Mouse (Mus musculus) urinary bladder, postnatal 25 days (tissue): ENCODE results near the gene Klf4.
A peak's percentile ranks its signal among the peaks of the same experiment; 100 is the strongest.

ENCODE experiments used
- DNase-seq: peaks from one replicate; pipeline ENCODE4 v3.0.0; 2022; ENCODE audit warnings: low spot score

The Klf4 gene

GRCm38 (mm10) chr4:55532407-55533195, at the start of gene Klf4:
Gene Klf4 (minus strand): TSS chr4:55532466.
- peak; percentile 94 for DNase-seq

DNA sequence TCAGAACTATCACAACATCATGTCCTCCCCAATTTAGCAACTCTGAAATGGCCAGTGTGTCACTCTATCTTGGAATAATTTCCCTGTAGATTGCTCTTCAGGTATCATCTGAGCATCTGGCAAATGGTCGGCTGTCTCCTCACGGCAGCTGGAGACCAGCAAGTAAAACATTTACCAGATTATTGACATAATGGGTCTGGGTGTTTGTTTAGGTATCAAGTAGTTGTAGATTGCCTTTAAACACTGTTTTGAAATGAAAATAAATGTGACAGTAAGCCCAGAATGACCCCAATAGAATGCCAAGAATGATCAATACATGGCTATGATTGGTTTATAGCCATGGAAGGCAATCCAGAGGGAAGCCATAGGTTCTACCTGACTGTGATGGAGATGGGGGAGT, 39.2 kb upstream of the Klf4 start:
- DNase-seq, result no peak

DNA sequence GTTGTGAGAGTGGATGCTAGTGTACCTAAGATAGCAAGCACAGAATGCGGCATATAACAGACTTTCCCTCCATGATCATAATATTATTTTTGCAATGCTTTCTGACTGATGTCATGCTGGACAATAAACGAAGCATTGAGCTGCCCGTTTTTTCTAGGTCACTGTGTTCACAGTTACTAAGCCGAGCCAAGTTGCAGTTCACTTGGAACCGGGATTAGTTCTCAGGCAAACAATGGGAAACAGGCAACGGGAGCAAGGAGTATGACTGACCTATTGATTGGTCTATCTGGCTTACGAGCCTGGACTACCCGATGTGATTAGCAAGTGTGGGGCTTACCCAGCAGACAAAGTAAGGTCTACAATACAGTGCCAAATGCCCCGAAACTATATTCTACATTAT, 35.7 kb upstream of the Klf4 start:
- DNase-seq, result no peak

DNA sequence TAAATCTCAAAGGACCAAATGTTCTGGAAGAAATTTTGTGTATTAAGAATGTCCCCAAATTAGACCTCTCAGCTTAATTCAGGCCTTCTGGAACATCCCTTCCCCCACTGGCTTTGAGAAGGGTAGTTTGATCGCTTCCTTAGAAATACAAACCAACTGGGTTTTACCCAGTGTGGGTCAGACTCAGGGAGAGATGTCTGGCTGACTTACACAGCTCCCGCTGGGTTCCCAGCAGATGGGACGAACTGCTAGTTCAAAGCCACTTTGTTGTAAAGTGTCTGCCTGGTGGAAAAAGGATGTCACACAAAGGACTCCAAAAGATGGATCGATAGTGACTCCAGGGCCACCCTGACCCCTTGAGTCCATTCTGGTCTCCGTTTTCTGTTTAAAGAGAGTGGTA, 35.3 kb upstream of the Klf4 start:
- no peak for DNase-seq

GRCm38 (mm10) chr4:55564317-55564716, 32.1 kb upstream of the Klf4 start:
- DNase-seq, result no peak

DNA sequence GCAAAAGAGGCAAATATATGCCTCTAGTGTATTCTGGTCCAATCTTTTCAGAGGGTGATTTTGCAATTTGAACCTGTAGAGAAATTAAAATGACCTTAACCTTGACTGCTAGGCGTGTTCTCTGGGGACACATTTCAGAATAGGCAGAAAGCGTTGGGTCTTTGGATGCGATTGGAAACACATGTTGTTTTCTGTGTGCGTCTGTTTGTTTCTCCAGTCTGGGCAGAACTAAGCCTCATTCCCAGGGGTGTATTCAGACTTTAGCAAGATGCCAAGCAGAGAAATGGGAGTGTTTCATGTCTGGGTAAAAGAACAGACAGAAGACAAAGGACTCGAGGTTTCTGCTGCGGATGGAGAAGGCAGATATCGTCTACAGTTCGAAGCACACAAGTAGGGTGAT, 30.8 kb upstream of the Klf4 start:
- DNase-seq, result no peak

GRCm38 (mm10) chr4:55562062-55562461, 29.8 kb upstream of the Klf4 start:
- DNase-seq, result no peak

- no peak for DNase-seq
Measured at GRCm38 (mm10) chr4:55546869-55547268, 14.6 kb upstream of the Klf4 start.

DNA sequence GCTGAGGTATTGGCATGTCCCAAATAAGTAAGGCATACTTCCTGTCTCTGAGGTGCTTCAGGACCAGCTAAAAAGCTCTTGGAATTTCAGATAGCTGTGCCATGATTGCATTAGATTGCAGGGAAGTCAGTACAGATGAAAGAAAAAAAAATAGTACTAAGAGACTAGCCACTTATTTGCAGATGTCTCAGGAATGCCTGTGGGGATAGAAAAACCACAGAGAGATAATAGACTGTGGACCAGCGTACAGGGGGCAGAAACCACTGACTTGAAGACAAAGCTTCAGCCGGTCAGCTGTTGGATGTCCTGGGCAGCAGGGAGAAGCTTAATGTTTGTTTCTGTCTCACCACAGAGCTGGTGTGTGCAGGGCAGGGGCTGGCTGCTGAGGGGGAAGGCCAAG, 10.5 kb upstream of the Klf4 start:
- no peak for DNase-seq

DNA sequence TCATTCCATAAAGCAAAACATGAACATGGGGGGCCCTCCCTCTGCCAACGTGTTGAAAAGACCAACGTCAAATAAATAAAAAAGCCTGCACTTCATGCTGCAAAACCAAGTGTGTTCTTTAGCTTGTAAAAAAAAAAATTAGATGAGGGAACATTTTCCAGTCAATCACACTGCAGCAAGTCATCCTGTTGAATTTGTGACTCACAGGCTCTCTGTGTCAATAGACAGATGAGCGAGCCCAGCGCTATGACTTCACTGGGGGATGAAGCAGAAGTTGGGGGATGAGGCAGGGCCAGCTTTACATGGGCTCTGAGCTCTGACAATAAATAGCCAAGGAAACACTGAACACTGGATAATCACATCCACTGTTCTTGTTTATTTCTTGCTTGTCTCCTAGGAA, 9.4 kb upstream of the Klf4 start:
- no peak for DNase-seq

GRCm38 (mm10) chr4:55541221-55541620, 9.0 kb upstream of the Klf4 start:
- DNase-seq, result no peak

- DNase-seq, result no peak
Measured at GRCm38 (mm10) chr4:55535012-55535411, 2.7 kb upstream of the Klf4 start.

DNA sequence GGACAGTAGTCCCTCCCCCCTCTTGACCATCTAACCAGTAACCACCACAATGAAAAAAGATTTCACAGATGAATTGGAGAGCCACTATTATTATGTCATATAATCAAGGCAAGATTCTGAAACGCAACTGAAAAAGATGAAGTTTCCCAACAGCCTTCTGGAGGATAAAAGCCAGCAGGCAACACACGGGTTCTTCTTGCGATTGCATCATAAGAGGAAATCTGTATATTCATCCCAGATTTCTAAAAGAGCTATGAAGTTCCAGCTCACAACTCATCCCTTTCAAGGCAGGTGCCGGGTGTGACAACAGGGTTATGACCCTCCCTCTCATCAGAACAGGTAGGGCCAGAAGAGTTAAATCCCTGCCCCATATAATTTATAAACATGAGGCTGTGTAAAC, 2.2 kb upstream of the Klf4 start:
- DNase-seq, result no peak

GRCm38 (mm10) chr4:55533803-55534254, 1.6 kb upstream of the Klf4 start:
- no peak for DNase-seq

- no peak for DNase-seq
Measured at GRCm38 (mm10) chr4:55533196-55533802, 1.0 kb upstream of the Klf4 start.

GRCm38 (mm10) chr4:55531856-55532406, 335 bp downstream of the Klf4 start:
- DNase-seq, result no peak

DNA sequence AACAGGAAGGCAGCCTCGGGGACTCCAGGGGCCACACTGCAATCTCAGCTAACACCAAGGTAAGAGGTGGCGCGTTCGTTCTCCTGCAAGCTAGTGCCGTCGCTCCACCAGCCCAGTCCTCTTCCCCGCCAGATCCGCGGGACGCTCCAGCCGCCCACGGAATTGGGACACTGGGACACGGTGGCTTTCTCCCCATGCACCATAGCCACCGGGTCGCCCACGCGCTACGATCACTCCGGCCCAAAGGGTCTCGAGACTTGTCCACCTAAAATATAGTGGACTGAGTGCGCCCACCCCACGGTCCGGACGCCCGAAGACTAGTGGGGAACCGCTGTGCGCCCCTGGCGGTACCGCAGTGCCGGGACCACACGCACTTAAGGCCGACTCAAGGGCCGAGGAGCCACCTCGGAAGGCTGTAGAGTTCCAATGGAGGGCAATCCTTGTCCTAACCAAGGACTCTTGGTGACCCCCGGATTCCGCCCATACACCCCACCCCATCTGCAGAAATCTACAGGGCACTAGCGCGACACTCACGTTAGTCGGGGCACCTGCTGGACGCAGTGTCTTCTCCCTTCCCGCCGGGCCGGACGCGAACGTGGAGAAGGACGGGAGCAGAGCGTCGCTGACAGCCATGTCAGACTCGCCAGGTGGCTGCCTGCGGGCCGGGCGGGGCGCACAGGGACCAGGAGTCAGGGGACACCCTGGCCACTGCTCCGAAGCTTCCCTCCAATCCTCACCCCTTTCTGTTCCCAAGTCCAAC, 990 bp downstream of the Klf4 start:
- DNase-seq, result peak; percentile 48

DNA sequence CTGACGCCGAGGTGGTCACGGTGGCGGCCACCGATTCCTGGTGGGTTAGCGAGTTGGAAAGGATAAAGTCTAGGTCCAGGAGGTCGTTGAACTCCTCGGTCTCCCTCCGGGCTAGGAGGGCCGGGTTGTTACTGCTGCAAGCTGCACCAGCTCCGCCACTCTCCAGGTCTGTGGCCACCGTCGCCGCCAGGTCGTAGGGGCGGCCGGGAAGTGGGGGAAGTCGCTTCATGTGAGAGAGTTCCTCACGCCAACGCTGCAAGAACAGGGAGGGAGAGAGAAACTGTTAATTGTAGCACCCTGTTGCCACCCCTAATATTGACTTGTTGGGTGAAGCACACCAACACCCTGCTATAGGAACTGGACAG, 1.6 kb downstream of the Klf4 start:
- no peak for DNase-seq

DNA sequence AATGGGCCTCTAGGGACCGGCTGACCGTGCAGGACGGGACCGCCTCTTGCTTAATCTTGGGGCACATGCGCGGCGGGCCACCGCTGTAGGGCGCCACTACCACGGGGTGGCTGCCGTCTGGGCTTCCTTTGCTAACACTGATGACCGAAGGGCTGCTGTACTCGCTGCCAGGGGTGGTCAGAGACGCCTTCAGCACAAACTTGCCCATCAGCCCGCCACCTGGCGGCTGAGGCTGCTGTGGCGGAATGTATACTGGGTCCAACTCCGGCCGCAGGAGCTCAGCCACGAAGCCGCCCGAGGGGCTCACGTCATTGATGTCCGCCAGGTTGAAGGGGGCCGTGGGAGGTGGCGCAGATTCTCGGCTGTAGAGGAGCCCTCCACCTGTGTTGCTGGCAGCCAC, 2.0 kb downstream of the Klf4 start:
- peak; percentile 68 for DNase-seq

GRCm38 (mm10) chr4:55528404-55528803, 3.9 kb downstream of the Klf4 start:
- DNase-seq, result no peak

DNA sequence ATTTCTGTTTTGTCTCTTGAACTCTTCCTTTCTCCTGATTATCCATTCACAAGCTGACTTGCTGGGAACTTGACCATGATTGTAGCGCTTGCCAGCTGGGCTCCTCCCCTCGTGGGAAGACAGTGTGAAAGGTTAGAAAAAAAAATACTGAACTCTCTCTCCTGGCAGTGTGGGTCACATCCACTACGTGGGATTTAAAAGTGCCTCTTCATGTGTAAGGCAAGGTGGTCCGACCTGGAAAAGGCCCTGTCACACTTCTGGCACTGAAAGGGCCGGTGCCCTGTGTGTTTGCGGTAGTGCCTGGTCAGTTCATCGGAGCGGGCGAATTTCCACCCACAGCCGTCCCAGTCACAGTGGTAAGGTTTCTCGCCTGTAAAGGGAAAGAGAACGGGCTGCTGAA, 4.3 kb downstream of the Klf4 start:
- DNase-seq, result no peak

GRCm38 (mm10) chr4:55526247-55527115, 5.8 kb downstream of the Klf4 start:
- no peak for DNase-seq
